Mouse (Mus musculus): ENCODE data around the gene 4930568D16Rik. TPM values are rescaled to one million over a fixed set of nuclear protein-coding genes. Genes with fewer than 3 reads are reported as not detected.

4930568D16Rik gene
- not detected in 2 replicates for polyA plus RNA-seq (2015; fragmentation: Nextera tagmentation; extraction: Ambion mirVana)

GRCm38 (mm10) chr2:35367629-35368028, at the start of gene 4930568D16Rik:
Gene 4930568D16Rik (minus strand): TSS chr2:35367729.
- no peaks in the 10 kb centered on the region for H3K27me3 ChIP-seq (replicated peaks)
- no peaks in the 10 kb centered on the region for H3K36me3 ChIP-seq
- WGBS = 74% methylated on average over 2 of the region's 2 CpGs
- H3K4me3 ChIP-seq (replicated peaks) = no peak within 1 kb of the TSS
- H3K9me3 ChIP-seq = no peaks in the 10 kb centered on the region
- H3K9ac ChIP-seq = no peak within 1 kb of the TSS
- no peak within 1 kb of the TSS for H3K27ac ChIP-seq
- H3K4me1 ChIP-seq (replicated peaks) = no peaks in the 10 kb centered on the region; the same call in 1 of the 2 replicates
- no peak for ATAC-seq
- H3K4me2 ChIP-seq (replicated peaks) = no peak within 1 kb of the TSS

DNA sequence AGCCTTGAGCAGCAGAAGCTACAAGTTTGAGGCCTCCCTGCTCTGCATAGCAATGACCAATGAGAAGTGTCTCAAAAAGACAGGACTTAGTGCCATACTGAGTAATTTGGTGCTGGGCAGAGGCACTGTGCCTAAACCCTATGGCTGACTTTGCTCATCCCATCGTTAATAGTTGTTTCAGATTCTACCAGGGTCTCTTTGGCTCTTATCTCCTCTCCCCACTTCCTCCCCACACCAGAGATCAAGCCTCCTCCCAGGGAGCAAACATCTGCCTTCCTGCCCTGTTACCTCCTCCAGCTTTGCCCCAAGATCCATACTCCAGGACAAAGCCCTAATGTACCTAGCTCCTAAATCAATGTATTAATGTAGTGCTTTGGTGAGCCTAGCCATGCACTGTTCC, 49.7 kb upstream of the 4930568D16Rik start:
- H3K4me2 ChIP-seq (replicated peaks) = no peak overlapping the region
- WGBS = 81% methylated on average over 1 of the region's 1 CpGs
- H3K27me3 ChIP-seq (replicated peaks) = no peaks in the 10 kb centered on the region
- no peak overlapping the region for H3K4me3 ChIP-seq (replicated peaks)
- no peak overlapping the region for H3K27ac ChIP-seq
- no peaks in the 10 kb centered on the region; the same call in 1 of the 2 replicates for H3K4me1 ChIP-seq (replicated peaks)
- H3K9me3 ChIP-seq = no peaks in the 10 kb centered on the region
- ATAC-seq = no peak
- no peak overlapping the region for H3K9ac ChIP-seq
- H3K36me3 ChIP-seq = peaks cover 12% of the 10 kb centered on the region; the same call in 1 of the 2 replicates

DNA sequence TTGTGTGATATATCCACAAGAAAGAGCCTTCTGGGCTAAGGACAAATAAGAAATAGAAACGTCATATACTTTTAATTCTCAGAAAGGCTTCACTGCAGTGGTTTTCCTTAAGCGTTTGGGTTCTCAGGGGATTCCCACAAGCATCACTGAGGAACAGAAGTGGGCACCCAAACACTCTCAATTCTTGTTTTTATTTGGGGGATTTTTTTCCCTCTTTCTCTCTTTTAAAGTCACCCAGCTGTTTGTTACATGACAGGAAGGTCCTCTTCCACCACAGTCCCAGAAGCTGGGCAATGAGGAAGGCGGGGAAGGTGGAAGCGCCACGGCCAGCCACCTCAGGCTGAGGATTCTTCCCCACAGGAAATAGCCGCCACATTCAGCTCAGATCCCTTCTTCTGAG, 48.9 kb upstream of the 4930568D16Rik start:
- Histone ChIP-seq H3K27ac (no peak overlapping the region), H3K9me3 (no peaks in the 10 kb centered on the region), H3K9ac (no peak overlapping the region), H3K4me3 (replicated peaks) (no peak overlapping the region), H3K4me1 (replicated peaks) (no peaks in the 10 kb centered on the region; the same call in 1 of the 2 replicates), H3K4me2 (replicated peaks) (no peak overlapping the region), H3K27me3 (replicated peaks) (no peaks in the 10 kb centered on the region), H3K36me3 (peaks cover 12% of the 10 kb centered on the region; the same call in 1 of the 2 replicates)
- no peak for ATAC-seq
- 79% methylated on average over 6 of the region's 6 CpGs for WGBS

GRCm38 (mm10) chr2:35412810-35413209, 45.3 kb upstream of the 4930568D16Rik start:
- ATAC-seq = no peak
- no peak overlapping the region for H3K4me3 ChIP-seq (replicated peaks)
- H3K4me2 ChIP-seq (replicated peaks) = no peak overlapping the region
- H3K36me3 ChIP-seq = no peaks in the 10 kb centered on the region
- H3K27me3 ChIP-seq (replicated peaks) = no peaks in the 10 kb centered on the region
- no peaks in the 10 kb centered on the region; the same call in 1 of the 2 replicates for H3K4me1 ChIP-seq (replicated peaks)
- H3K9me3 ChIP-seq = no peaks in the 10 kb centered on the region
- 89% methylated on average over 3 of the region's 3 CpGs for WGBS
- no peak overlapping the region for H3K9ac ChIP-seq
- no peak overlapping the region for H3K27ac ChIP-seq

DNA sequence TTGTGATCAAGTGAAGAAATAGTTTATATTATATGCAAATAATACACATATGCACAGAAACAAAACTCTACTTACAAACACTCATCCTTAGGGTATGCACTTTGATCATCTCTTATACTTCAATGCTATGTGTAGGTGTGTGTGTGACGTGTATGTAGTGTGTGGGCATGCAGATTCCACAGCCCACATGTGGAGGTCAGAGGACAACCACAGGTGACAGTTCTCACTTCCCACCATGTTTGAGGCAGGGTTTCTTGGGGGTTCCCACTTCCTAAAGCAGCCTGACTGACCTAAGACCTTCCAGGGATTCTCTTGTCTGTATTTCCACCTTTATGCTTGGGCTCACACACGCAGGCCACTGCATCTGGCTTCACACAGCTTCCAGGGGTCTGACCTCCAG, 44.7 kb upstream of the 4930568D16Rik start:
- no peaks in the 10 kb centered on the region; the same call in 1 of the 2 replicates for H3K4me1 ChIP-seq (replicated peaks)
- no peaks in the 10 kb centered on the region for H3K36me3 ChIP-seq
- H3K4me2 ChIP-seq (replicated peaks) = no peak overlapping the region
- ATAC-seq = no peak
- no peaks in the 10 kb centered on the region for H3K9me3 ChIP-seq
- no peak overlapping the region for H3K9ac ChIP-seq
- H3K27me3 ChIP-seq (replicated peaks) = no peaks in the 10 kb centered on the region
- whole genome bisulfite sequencing = 78% methylated on average over 2 of the region's 2 CpGs
- H3K27ac ChIP-seq = no peak overlapping the region
- no peak overlapping the region for H3K4me3 ChIP-seq (replicated peaks)

- Histone ChIP-seq H3K27ac (no peak overlapping the region), H3K4me1 (replicated peaks) (no peaks in the 10 kb centered on the region; the same call in 1 of the 2 replicates), H3K9me3 (no peaks in the 10 kb centered on the region), H3K9ac (no peak overlapping the region), H3K4me2 (replicated peaks) (no peak overlapping the region), H3K36me3 (no peaks in the 10 kb centered on the region), H3K4me3 (replicated peaks) (no peak overlapping the region), H3K27me3 (replicated peaks) (no peaks in the 10 kb centered on the region)
- ATAC-seq = no peak
- 62% methylated on average over 10 of the region's 10 CpGs for WGBS
These were observed 44.2 kb upstream of the 4930568D16Rik start for GRCm38 (mm10) chr2:35411640-35412190.

GRCm38 (mm10) chr2:35409466-35409865, 41.9 kb upstream of the 4930568D16Rik start:
- H3K36me3 ChIP-seq = no peaks in the 10 kb centered on the region
- H3K9ac ChIP-seq = no peak overlapping the region
- 90% methylated on average over 6 of the region's 6 CpGs for WGBS
- no peak overlapping the region for H3K4me2 ChIP-seq (replicated peaks)
- ATAC-seq = no peak
- no peaks in the 10 kb centered on the region for H3K27me3 ChIP-seq (replicated peaks)
- H3K4me3 ChIP-seq (replicated peaks) = no peak overlapping the region
- no peaks in the 10 kb centered on the region for H3K9me3 ChIP-seq
- no peaks in the 10 kb centered on the region; the same call in 1 of the 2 replicates for H3K4me1 ChIP-seq (replicated peaks)
- H3K27ac ChIP-seq = no peak overlapping the region

DNA sequence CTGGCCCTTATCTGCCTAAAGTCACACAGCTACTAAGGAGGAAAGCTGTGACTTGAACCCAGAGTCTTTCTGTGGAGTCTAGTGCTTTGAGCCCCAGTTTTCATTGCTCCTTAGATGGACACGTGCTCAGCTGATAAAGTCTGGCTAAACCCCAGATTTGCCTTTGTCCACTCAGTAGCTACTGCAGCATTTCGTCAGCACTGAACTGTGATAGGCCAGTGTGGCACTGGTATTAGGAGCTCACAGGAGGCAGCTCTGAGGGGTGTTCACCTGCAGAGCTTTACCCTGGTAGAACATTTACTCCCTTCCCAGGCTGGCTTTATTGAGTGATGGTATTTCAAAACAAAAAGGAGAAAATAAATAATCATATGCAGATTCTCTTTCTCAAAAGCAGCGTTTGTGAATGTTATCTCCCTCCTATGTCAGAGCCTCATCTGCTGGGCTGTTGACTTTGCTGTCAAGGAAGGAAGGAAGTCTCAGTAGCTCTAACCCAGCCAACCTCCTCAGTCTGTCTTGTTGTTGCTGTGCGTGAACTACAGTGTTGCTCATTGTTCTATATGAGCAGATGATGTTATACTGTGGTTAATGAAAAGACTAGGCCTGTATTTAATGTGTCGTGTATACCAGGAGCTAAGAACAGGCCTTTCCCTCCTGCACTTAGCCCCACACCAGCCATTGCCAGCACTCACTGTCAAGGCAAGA, 41.0 kb upstream of the 4930568D16Rik start:
- no peak overlapping the region for H3K9ac ChIP-seq
- H3K4me3 ChIP-seq (replicated peaks) = no peak overlapping the region
- no peak overlapping the region for H3K27ac ChIP-seq
- no peaks in the 10 kb centered on the region for H3K36me3 ChIP-seq
- H3K27me3 ChIP-seq (replicated peaks) = no peaks in the 10 kb centered on the region
- ATAC-seq = no peak
- H3K4me1 ChIP-seq (replicated peaks) = no peaks in the 10 kb centered on the region
- H3K4me2 ChIP-seq (replicated peaks) = no peak overlapping the region
- H3K9me3 ChIP-seq = no peaks in the 10 kb centered on the region
- 68% methylated on average over 5 of the region's 5 CpGs for WGBS

DNA sequence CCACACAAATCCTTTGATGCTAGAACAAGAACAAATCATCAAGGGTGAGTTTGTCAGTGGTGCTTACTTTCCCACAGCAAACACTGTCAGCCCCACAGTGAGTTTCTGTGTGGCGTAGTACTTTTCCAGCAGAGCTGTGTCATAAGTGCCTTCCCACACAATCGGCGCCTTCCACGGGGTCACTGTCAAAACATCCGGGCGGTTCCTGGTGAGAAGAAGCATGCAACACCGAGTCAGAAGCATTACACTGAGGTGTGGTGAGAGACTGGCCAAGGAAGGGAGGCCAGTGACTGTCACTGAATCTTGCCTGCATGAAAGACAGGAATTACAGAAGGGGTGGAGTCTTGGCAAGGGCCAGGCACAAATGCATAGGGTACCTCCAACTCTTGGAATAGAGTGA, 40.3 kb upstream of the 4930568D16Rik start:
- peak; percentile 49; the same call in 1 of the 2 replicates for ATAC-seq
- Histone ChIP-seq H3K4me3 (replicated peaks) (no peak overlapping the region), H3K27ac (no peak overlapping the region), H3K9me3 (no peaks in the 10 kb centered on the region), H3K4me2 (replicated peaks) (no peak overlapping the region), H3K4me1 (replicated peaks) (no peaks in the 10 kb centered on the region), H3K27me3 (replicated peaks) (no peaks in the 10 kb centered on the region), H3K36me3 (no peaks in the 10 kb centered on the region), H3K9ac (no peak overlapping the region)
- WGBS = 47% methylated on average over 7 of the region's 7 CpGs

- H3K9me3 ChIP-seq = no peaks in the 10 kb centered on the region
- H3K27ac ChIP-seq = no peak overlapping the region
- 63% methylated on average over 6 of the region's 6 CpGs for WGBS
- H3K4me3 ChIP-seq (replicated peaks) = no peak overlapping the region
- no peaks in the 10 kb centered on the region for H3K36me3 ChIP-seq
- no peaks in the 10 kb centered on the region for H3K4me1 ChIP-seq (replicated peaks)
- no peak for ATAC-seq
- no peaks in the 10 kb centered on the region for H3K27me3 ChIP-seq (replicated peaks)
- H3K9ac ChIP-seq = no peak overlapping the region
- H3K4me2 ChIP-seq (replicated peaks) = no peak overlapping the region
These were observed 39.7 kb upstream of the 4930568D16Rik start for GRCm38 (mm10) chr2:35407266-35407665.

GRCm38 (mm10) chr2:35406611-35407010, 39.1 kb upstream of the 4930568D16Rik start:
- Histone ChIP-seq H3K4me3 (replicated peaks) (no peak overlapping the region), H3K4me2 (replicated peaks) (no peak overlapping the region), H3K36me3 (no peaks in the 10 kb centered on the region), H3K4me1 (replicated peaks) (no peaks in the 10 kb centered on the region), H3K9ac (no peak overlapping the region), H3K9me3 (no peaks in the 10 kb centered on the region), H3K27me3 (replicated peaks) (no peaks in the 10 kb centered on the region), H3K27ac (no peak overlapping the region)
- 60% methylated on average over 1 of the region's 1 CpGs for WGBS
- no peak for ATAC-seq

DNA sequence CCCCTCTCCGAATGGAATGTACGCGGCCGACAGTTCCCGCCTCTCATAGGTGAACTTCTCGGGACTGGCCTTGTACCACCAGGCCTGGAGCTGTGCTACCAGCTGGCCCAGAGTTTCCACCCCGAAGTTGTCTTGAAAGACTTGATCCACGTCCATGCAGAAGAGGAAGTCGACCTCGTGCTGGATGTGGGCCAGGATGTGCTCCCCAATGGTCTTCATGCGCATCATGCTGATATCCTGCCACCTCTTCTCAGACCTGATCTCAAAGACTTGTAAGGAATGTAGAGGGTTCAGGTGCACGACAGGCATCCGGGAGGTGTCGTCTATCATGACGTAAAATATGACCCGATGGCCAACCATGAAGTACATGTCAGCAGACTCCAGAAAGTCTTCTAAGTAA, 34.9 kb upstream of the 4930568D16Rik start:
- Histone ChIP-seq H3K27ac (no peak overlapping the region), H3K27me3 (replicated peaks) (no peaks in the 10 kb centered on the region), H3K9me3 (no peaks in the 10 kb centered on the region), H3K4me2 (replicated peaks) (no peak overlapping the region), H3K4me3 (replicated peaks) (no peak overlapping the region), H3K4me1 (replicated peaks) (0 out of 2 replicates have a peak, but pooled peaks cover 2% of the 10 kb centered on the region), H3K36me3 (no peaks in the 10 kb centered on the region), H3K9ac (no peak overlapping the region)
- 91% methylated on average over 16 of the region's 16 CpGs for WGBS
- ATAC-seq = no peak

DNA sequence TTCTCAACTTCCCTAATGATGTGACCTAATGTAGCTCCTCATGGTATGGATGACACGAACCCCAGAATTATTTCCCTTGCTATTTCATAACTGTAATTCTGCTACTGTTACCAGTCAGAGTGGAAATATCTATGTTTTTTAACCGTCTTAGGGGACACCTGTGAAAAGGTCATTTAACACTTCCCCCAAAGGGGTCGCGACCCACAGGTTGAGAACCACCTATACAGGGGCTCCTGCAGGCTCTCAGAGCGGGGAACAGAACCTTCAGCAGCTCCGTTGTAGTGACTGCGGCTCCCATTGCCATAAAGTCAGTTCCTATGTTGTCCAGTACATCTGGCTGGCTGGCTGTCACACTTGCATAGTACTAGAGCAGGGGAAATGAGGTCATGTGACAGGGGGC, 33.2 kb upstream of the 4930568D16Rik start:
- 88% methylated on average over 7 of the region's 7 CpGs for WGBS
- no peaks in the 10 kb centered on the region for H3K9me3 ChIP-seq
- ATAC-seq = no peak
- H3K4me2 ChIP-seq (replicated peaks) = no peak overlapping the region
- no peaks in the 10 kb centered on the region for H3K36me3 ChIP-seq
- H3K27me3 ChIP-seq (replicated peaks) = no peaks in the 10 kb centered on the region
- H3K4me3 ChIP-seq (replicated peaks) = no peak overlapping the region
- H3K4me1 ChIP-seq (replicated peaks) = 0 out of 2 replicates have a peak, but pooled peaks cover 2% of the 10 kb centered on the region
- H3K27ac ChIP-seq = no peak overlapping the region
- H3K9ac ChIP-seq = no peak overlapping the region

Data from intestine, embryonic 15.5 days (tissue).